Mouse (Mus musculus): ENCODE measurements at regions not wholly inside any gene's neighbourhood (a gene's known extent, or its start where the extent isn't known, plus 50 kb on each side); places are given as distances from the start of the nearest gene placed in this dataset.

DNA sequence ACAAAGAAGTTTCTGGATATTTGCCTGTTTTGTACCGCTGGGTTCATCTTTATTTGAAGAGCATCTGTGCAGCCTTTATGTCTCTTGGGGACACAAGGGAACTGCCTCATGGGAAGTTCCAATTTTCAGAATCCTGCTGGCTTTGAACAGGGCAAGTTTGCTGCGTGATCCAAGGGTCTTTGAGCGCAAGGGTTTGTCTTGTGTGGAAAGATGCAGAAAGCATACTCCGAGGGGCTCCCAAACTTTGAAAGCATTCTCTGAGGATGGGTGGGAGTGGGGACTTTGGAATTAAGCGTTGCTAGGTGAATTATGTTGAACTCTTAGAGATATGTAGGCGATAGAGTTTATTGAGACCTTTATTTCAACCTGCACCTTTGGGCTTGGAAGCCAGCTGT, 279.9 kb upstream of the Robo1 start:
- no peak for TF ChIP-seq CTCF (IDR thresholded peaks at IDR 0.05; ENCODE audit: low read depth)
- TF ChIP-seq EP300 (IDR thresholded peaks at IDR 0.05; ENCODE audit: low read depth) = no peak
